Mouse (Mus musculus) layer of hippocampus, postnatal 25 days (tissue): Measurements from ENCODE around the gene Pim3. TPM values are rescaled to one million over a fixed set of nuclear protein-coding genes. Genes with fewer than 3 reads are reported as not detected.

Source experiments
- DNase-seq, 2 experiments: peaks; one replicate each; pipeline ENCODE4 v3.0.0; 2022; ENCODE audit warnings: mixed read lengths in 2 of 2, low spot score in 1 of 2; ENCODE audit errors: extremely low spot score in 1 of 2
- total RNA-seq, 2 experiments: library from RNA; stranded (reverse); gene quantifications; 2 replicates each; pipeline ENCODE4 v1.2.3; 2021

Gene Pim3
- total RNA-seq, 2 experiments from 2014 or later: 30.3 to 38.9 TPM

DNA sequence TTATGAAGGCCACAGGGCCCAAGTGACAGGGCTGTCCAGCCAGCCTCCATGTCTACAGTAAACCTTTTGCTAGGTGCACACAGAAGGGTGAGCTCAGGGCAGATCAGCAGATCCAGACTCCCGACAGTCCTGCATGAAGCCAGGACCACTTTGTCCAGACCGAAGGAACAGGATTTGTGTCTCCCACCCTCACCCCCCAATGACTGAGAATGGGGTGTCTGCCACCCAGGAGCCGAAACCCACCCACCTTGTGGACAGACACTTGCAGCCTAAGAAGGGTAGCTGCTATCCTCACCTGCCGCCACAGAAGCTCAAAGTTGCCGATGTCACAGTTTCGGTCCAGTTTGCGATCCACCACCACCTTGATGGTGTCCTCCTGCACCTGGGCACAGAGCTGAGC lies 53.1 kb downstream of the Pim3 start:
- no peak for DNase-seq

Other genes with a start within 250 kb of the Pim3 start
- gene Brd1, start 128.0 kb upstream of the Pim3 start, total RNA-seq: 10 to 100 TPM; 48.6 to 58.2 TPM
- 10 to 100 TPM in 1 of 2 experiments, 1 to 10 TPM in 1; 9.8 to 10.0 TPM for gene Zbed4, start 110.5 kb upstream of the Pim3 start, total RNA-seq
- gene Alg12, start 42.9 kb upstream of the Pim3 start, total RNA-seq: 10 to 100 TPM; 12.7 to 16.9 TPM
- gene Creld2, start 42.5 kb upstream of the Pim3 start, total RNA-seq: 10 to 100 TPM; 18.0 to 28.1 TPM
- 1 to 10 TPM; 1.9 to 2.1 TPM for gene Ttll8, start 92.2 kb downstream of the Pim3 start, total RNA-seq
- gene Mlc1, start 116.8 kb downstream of the Pim3 start, total RNA-seq: 100 to 1,000 TPM; 115 to 130 TPM
- not detected for gene Mov10l1, start 120.7 kb downstream of the Pim3 start, total RNA-seq
- gene Panx2, start 197.5 kb downstream of the Pim3 start, total RNA-seq: 100 to 1,000 TPM; 161 to 170 TPM
- 10 to 100 TPM; 20.5 to 21.2 TPM for gene Trabd, start 212.9 kb downstream of the Pim3 start, total RNA-seq
- gene Selenoo, start 226.9 kb downstream of the Pim3 start, total RNA-seq: 10 to 100 TPM; 19.7 to 22.5 TPM